Mouse (Mus musculus) embryonic facial prominence, embryonic 15.5 days (tissue): ENCODE data around the gene Nid2. TPM values are rescaled to one million over a fixed set of nuclear protein-coding genes. Genes with fewer than 3 reads are reported as not detected.

ENCODE experiments used
- ATAC-seq: fragments of 200-750 bp; cut with Nextera tagmentation; 2 replicates; pipeline ENCODE4 v1.8.0; 2017; ENCODE audit warnings: low read depth, moderate TSS enrichment; ENCODE audit not compliant: insufficient number of reproducible peaks, low FRiP score, low TSS enrichment
- H3K27ac ChIP-seq: fragments of 300-500 bp; sonication (generic); replicated peaks from 2 replicates; pipeline ENCODE4 v1.5.1; 2015; ENCODE audit warnings: mild to moderate bottlenecking, inconsistent platforms
- H3K27me3 ChIP-seq: fragments of 300-500 bp; sonication (generic); 2 replicates; pipeline ENCODE4 v1.6.1; 2015; ENCODE audit warnings: inconsistent platforms
- H3K36me3 ChIP-seq: fragments of 300-500 bp; sonication (generic); 2 replicates; pipeline ENCODE4 v1.6.1; 2015; ENCODE audit warnings: mild to moderate bottlenecking, inconsistent platforms
- H3K4me1 ChIP-seq: fragments of 300-500 bp; sonication (generic); 2 replicates; pipeline ENCODE4 v1.6.1; 2015; ENCODE audit warnings: inconsistent platforms
- H3K4me2 ChIP-seq: fragments of 300-500 bp; sonication (generic); replicated peaks from 2 replicates; pipeline ENCODE4 v1.6.1; 2015; ENCODE audit warnings: mild to moderate bottlenecking, inconsistent platforms
- H3K4me3 ChIP-seq: fragments of 300-500 bp; sonication (generic); replicated peaks from 2 replicates; pipeline ENCODE4 v1.5.1; 2015; ENCODE audit warnings: mild to moderate bottlenecking, inconsistent platforms
- H3K9ac ChIP-seq: fragments of 300-500 bp; sonication (generic); 2 replicates; pipeline ENCODE4 v1.6.1; 2015; ENCODE audit warnings: inconsistent platforms
- H3K9me3 ChIP-seq: fragments of 300-500 bp; sonication (generic); replicated peaks from 2 replicates; pipeline ENCODE4 v1.6.1; 2016; ENCODE audit warnings: inconsistent platforms
- WGBS: fragments of 180-500 bp; shearing (Covaris S2); methylation state at CpG from one replicate; pipeline ENCODE4 v1.1.7; 2015; 5-methylcytosine and 5-hydroxymethylcytosine counted together
- polyA plus RNA-seq: library from polyadenylated mRNA; unstranded; fragments of >200 nt; fragmentation: Nextera tagmentation; extraction: Ambion mirVana; gene quantifications from 2 replicates; pipeline ENCODE4 v1.2.1, GENCODE M21; 2015

The Nid2 gene
- polyA plus RNA-seq, 1 experiment from 2014 or later = 91.3 TPM

GRCm38 (mm10) chr14:19766380-19766649 is 15.2 kb downstream of the Nid2 start:
- no peaks in the 10 kb centered on the region for H3K27me3 ChIP-seq
- no peak overlapping the region for H3K9ac ChIP-seq
- H3K4me1 ChIP-seq = peaks cover 2% of the 10 kb centered on the region; the same call in 1 of the 2 replicates
- H3K4me2 ChIP-seq = no peak overlapping the region
- no peak overlapping the region for H3K4me3 ChIP-seq
- H3K36me3 ChIP-seq = 0 out of 2 replicates have a peak, but pooled peaks cover 12% of the 10 kb centered on the region
- H3K27ac ChIP-seq = no peak overlapping the region
- H3K9me3 ChIP-seq = no peaks in the 10 kb centered on the region
- 36% methylated on average over 1 of the region's 1 CpGs for WGBS
- ATAC-seq = no peak

- Histone ChIP-seq H3K36me3 (0 out of 2 replicates have a peak, but pooled peaks cover 12% of the 10 kb centered on the region), H3K4me2 (no peak overlapping the region), H3K27me3 (no peaks in the 10 kb centered on the region), H3K9ac (no peak overlapping the region), H3K4me3 (no peak overlapping the region), H3K4me1 (peaks cover 2% of the 10 kb centered on the region; the same call in 1 of the 2 replicates), H3K9me3 (no peaks in the 10 kb centered on the region), H3K27ac (no peak overlapping the region; the same call in 1 of the 2 replicates)
- 88% methylated on average over 6 of the region's 6 CpGs for WGBS
- ATAC-seq = no peak
Observed at GRCm38 (mm10) chr14:19768648-19769047, 17.6 kb downstream of the Nid2 start.

GRCm38 (mm10) chr14:19769441-19770200 is 18.6 kb downstream of the Nid2 start:
- H3K9ac ChIP-seq = no peak overlapping the region
- H3K9me3 ChIP-seq = no peaks in the 10 kb centered on the region
- no peak overlapping the region for H3K4me2 ChIP-seq
- peak overlapping the region; percentile 18; the same call in 1 of the 2 replicates for H3K27ac ChIP-seq
- H3K4me1 ChIP-seq = peaks cover 2% of the 10 kb centered on the region; the same call in 1 of the 2 replicates
- H3K36me3 ChIP-seq = 0 out of 2 replicates have a peak, but pooled peaks cover 12% of the 10 kb centered on the region
- no peak overlapping the region for H3K4me3 ChIP-seq
- no peak for ATAC-seq
- 29% methylated on average over 6 of the region's 6 CpGs for WGBS
- no peaks in the 10 kb centered on the region for H3K27me3 ChIP-seq

- no peak overlapping the region for H3K27ac ChIP-seq
- ATAC-seq = no peak
- 63% methylated on average over 7 of the region's 7 CpGs for WGBS
Observed at GRCm38 (mm10) chr14:19771173-19771572, 20.1 kb downstream of the Nid2 start.

GRCm38 (mm10) chr14:19774036-19774628 is 23.1 kb downstream of the Nid2 start:
- Histone ChIP-seq H3K4me2 (no peak overlapping the region), H3K4me3 (no peak overlapping the region), H3K27me3 (no peaks in the 10 kb centered on the region), H3K27ac (no peak overlapping the region), H3K36me3 (peaks cover 13% of the 10 kb centered on the region; the same call in 1 of the 2 replicates), H3K9ac (no peak overlapping the region), H3K4me1 (no peaks in the 10 kb centered on the region; the same call in 1 of the 2 replicates), H3K9me3 (no peaks in the 10 kb centered on the region)
- ATAC-seq = no peak
- WGBS = 59% methylated on average over 13 of the region's 13 CpGs

More at GRCm38 (mm10) chr14:19771173-19771572, 20.1 kb downstream of the Nid2 start:
- 0 out of 2 replicates have a peak, but pooled peaks cover 6% of the 10 kb centered on the region for H3K36me3 ChIP-seq
- H3K4me2 ChIP-seq = no peak overlapping the region
- peaks cover 2% of the 10 kb centered on the region; the same call in 1 of the 2 replicates for H3K4me1 ChIP-seq
- H3K27me3 ChIP-seq = no peaks in the 10 kb centered on the region
- no peak overlapping the region for H3K9ac ChIP-seq
- no peak overlapping the region for H3K4me3 ChIP-seq
- no peaks in the 10 kb centered on the region for H3K9me3 ChIP-seq

GRCm38 (mm10) chr14:19775491-19775890 is 24.4 kb downstream of the Nid2 start:
- H3K4me3 ChIP-seq = no peak overlapping the region
- no peaks in the 10 kb centered on the region for H3K27me3 ChIP-seq
- H3K27ac ChIP-seq = no peak overlapping the region
- no peaks in the 10 kb centered on the region for H3K9me3 ChIP-seq
- H3K36me3 ChIP-seq = peaks cover 21% of the 10 kb centered on the region; the same call in 1 of the 2 replicates
- H3K4me1 ChIP-seq = no peaks in the 10 kb centered on the region
- ATAC-seq = no peak
- WGBS = 86% methylated on average over 4 of the region's 4 CpGs
- no peak overlapping the region for H3K9ac ChIP-seq
- no peak overlapping the region for H3K4me2 ChIP-seq

GRCm38 (mm10) chr14:19776179-19776578 is 25.1 kb downstream of the Nid2 start:
- Histone ChIP-seq H3K27ac (no peak overlapping the region), H3K36me3 (peaks cover 22% of the 10 kb centered on the region; the same call in 1 of the 2 replicates), H3K4me3 (no peak overlapping the region), H3K4me1 (no peaks in the 10 kb centered on the region), H3K4me2 (no peak overlapping the region), H3K9ac (no peak overlapping the region), H3K27me3 (no peaks in the 10 kb centered on the region), H3K9me3 (no peaks in the 10 kb centered on the region)
- ATAC-seq = no peak
- WGBS = 93% methylated on average over 5 of the region's 5 CpGs

GRCm38 (mm10) chr14:19776890-19777289 is 25.8 kb downstream of the Nid2 start:
- H3K4me3 ChIP-seq = no peak overlapping the region
- 50% methylated on average over 6 of the region's 6 CpGs for WGBS
- H3K27me3 ChIP-seq = no peaks in the 10 kb centered on the region
- no peak for ATAC-seq
- H3K4me2 ChIP-seq = no peak overlapping the region
- H3K9me3 ChIP-seq = no peaks in the 10 kb centered on the region
- H3K9ac ChIP-seq = no peak overlapping the region
- H3K27ac ChIP-seq = no peak overlapping the region
- peaks cover 22% of the 10 kb centered on the region; the same call in 1 of the 2 replicates for H3K36me3 ChIP-seq
- no peaks in the 10 kb centered on the region for H3K4me1 ChIP-seq

GRCm38 (mm10) chr14:19777365-19777764 is 26.3 kb downstream of the Nid2 start:
- Histone ChIP-seq H3K4me1 (no peaks in the 10 kb centered on the region), H3K9ac (no peak overlapping the region), H3K4me3 (no peak overlapping the region), H3K27me3 (no peaks in the 10 kb centered on the region), H3K27ac (no peak overlapping the region), H3K9me3 (no peaks in the 10 kb centered on the region), H3K4me2 (no peak overlapping the region), H3K36me3 (peaks cover 22% of the 10 kb centered on the region; the same call in 1 of the 2 replicates)
- ATAC-seq = no peak
- WGBS = 91% methylated on average over 6 of the region's 6 CpGs

GRCm38 (mm10) chr14:19777945-19778344 is 26.9 kb downstream of the Nid2 start:
- Histone ChIP-seq H3K4me2 (no peak overlapping the region), H3K9ac (no peak overlapping the region), H3K27me3 (no peaks in the 10 kb centered on the region), H3K36me3 (peaks cover 22% of the 10 kb centered on the region; the same call in 1 of the 2 replicates), H3K27ac (no peak overlapping the region), H3K4me1 (no peaks in the 10 kb centered on the region), H3K4me3 (no peak overlapping the region), H3K9me3 (no peaks in the 10 kb centered on the region)
- 87% methylated on average over 13 of the region's 13 CpGs for WGBS
- ATAC-seq = no peak

GRCm38 (mm10) chr14:19785797-19786588 is 34.9 kb downstream of the Nid2 start:
- H3K36me3 ChIP-seq = no peaks in the 10 kb centered on the region
- H3K4me1 ChIP-seq = no peaks in the 10 kb centered on the region
- no peak overlapping the region for H3K27ac ChIP-seq
- H3K27me3 ChIP-seq = no peaks in the 10 kb centered on the region
- H3K9me3 ChIP-seq = no peaks in the 10 kb centered on the region
- ATAC-seq = no peak
- 81% methylated on average over 9 of the region's 9 CpGs for WGBS
- H3K4me3 ChIP-seq = no peak overlapping the region
- H3K9ac ChIP-seq = no peak overlapping the region
- no peak overlapping the region for H3K4me2 ChIP-seq
